Mouse (Mus musculus) stomach, postnatal 0 days (tissue): ENCODE measurements around the gene Aco2.

Experiments
- CTCF ChIP-seq: IDR thresholded peaks from 2 replicates; pipeline ENCODE4 v1.5.1; 2016; ENCODE audit warnings: antibody characterized with exemption, low read depth, mild to moderate bottlenecking, moderate library complexity
- EP300 ChIP-seq: optimal IDR thresholded peaks from 2 replicates; pipeline ENCODE3; 2016; ENCODE audit warnings: antibody characterized with exemption

- TF ChIP-seq CTCF = no peak
- no peak for TF ChIP-seq EP300
These were observed at the start of gene Aco2 for GRCm38 (mm10) chr15:81872262-81873136.
